In genomic region chr15:80850682-80851475, GRCm38 (mm10) we compare ENCODE assay signal across 12 mouse cellular contexts.
DNase-seq lines count a peak whose midpoint lies in the region; ATAC-seq and TF ChIP-seq lines count a peak whose summit lies in the region.
"Had no signal": no experiment of that assay in that cellular context is flagged by ENCODE, and none has a peak within 500 bp of the region (broad histone marks: within the 10 kb centered on the region; RNA-seq: fewer than 3 reads in every experiment).

No protein-coding gene starts in this region.

- no peaks in the 10 kb centered on the region for H3K27me3 ChIP-seq in heart, embryonic 15.5 days
- H3K27me3 ChIP-seq in stomach, embryonic 15.5 days (replicated peaks): no peaks in the 10 kb centered on the region
- H3K27me3 ChIP-seq in stomach, postnatal 0 days (ENCODE audit: control insufficient read depth, insufficient read depth, low read length): no peaks in the 10 kb centered on the region
- H3K27me3 ChIP-seq: embryonic facial prominence, embryonic 13.5 days had no signal

- TF ChIP-seq EP300 in stomach, postnatal 0 days (optimal IDR thresholded peaks at IDR 0.05): no peak

- H3K9ac ChIP-seq in heart, embryonic 15.5 days: no peak overlapping the region
- H3K9ac ChIP-seq in stomach, embryonic 15.5 days: no peak overlapping the region
- H3K9ac ChIP-seq in stomach, postnatal 0 days (ENCODE audit: low read length): no peak overlapping the region
- H3K9ac ChIP-seq: embryonic facial prominence, embryonic 13.5 days had no signal

- 41% methylated on average over 7 of the region's 7 CpGs for WGBS in heart, embryonic 15.5 days
- WGBS in stomach, embryonic 15.5 days: 72% methylated on average over 7 of the region's 7 CpGs
- 55% methylated on average over 7 of the region's 7 CpGs for WGBS in stomach, postnatal 0 days

- H3K4me2 ChIP-seq in heart, embryonic 15.5 days: no peak overlapping the region
- no peak overlapping the region for H3K4me2 ChIP-seq in stomach, embryonic 15.5 days
- H3K4me2 ChIP-seq in stomach, postnatal 0 days (replicated peaks; ENCODE audit: low read depth): no peak overlapping the region
- H3K4me2 ChIP-seq: embryonic facial prominence, embryonic 13.5 days; hindbrain, embryonic 14.5 days had no signal

- H3K4me3 ChIP-seq in heart, embryonic 15.5 days: no peak overlapping the region
- H3K4me3 ChIP-seq in stomach, embryonic 15.5 days (replicated peaks): no peak overlapping the region
- H3K4me3 ChIP-seq in stomach, postnatal 0 days (ENCODE audit: low read depth, low read length): no peak overlapping the region
- H3K4me3 ChIP-seq: embryonic facial prominence, embryonic 13.5 days had no signal

- intact Hi-C loops in heart, postnatal 25 days (cut with DNase I): loop anchor here (5.0 kb wide), 1 partner anchor 49 kb away; no protein-coding TSS in a partner anchor
- intact Hi-C loops in gastrocnemius, postnatal 36 days (cut with DNase I): loop anchor here (5.0 kb wide), 1 partner anchor 49 kb away; no protein-coding TSS in a partner anchor

- TF ChIP-seq CTCF in stomach, postnatal 0 days (IDR thresholded peaks at IDR 0.05; ENCODE audit: low read depth): no peak

- no peaks in the 10 kb centered on the region for H3K36me3 ChIP-seq in heart, embryonic 15.5 days
- H3K36me3 ChIP-seq in stomach, embryonic 15.5 days: peaks cover 3% of the 10 kb centered on the region; the same call in 1 of the 2 replicates
- H3K36me3 ChIP-seq in stomach, postnatal 0 days (ENCODE audit: control insufficient read depth, insufficient read depth, low read length): no peaks in the 10 kb centered on the region

- H3K27ac ChIP-seq in heart, embryonic 15.5 days: peak overlapping the region; percentile 13; the same call in 1 of the 2 replicates
- H3K27ac ChIP-seq in stomach, embryonic 15.5 days: 0 out of 2 replicates have a peak overlapping the region, but pooled peaks have one; percentile 31
- H3K27ac ChIP-seq in stomach, postnatal 0 days (replicated peaks): no peak overlapping the region

- no peaks in the 10 kb centered on the region for H3K9me3 ChIP-seq in heart, embryonic 15.5 days (replicated peaks)
- no peaks in the 10 kb centered on the region for H3K9me3 ChIP-seq in stomach, embryonic 15.5 days
- no peaks in the 10 kb centered on the region for H3K9me3 ChIP-seq in stomach, postnatal 0 days (ENCODE audit: control insufficient read depth, low read length)
- H3K9me3 ChIP-seq: embryonic facial prominence, embryonic 13.5 days had no signal

- peaks cover 33% of the 10 kb centered on the region for H3K4me1 ChIP-seq in heart, embryonic 15.5 days (replicated peaks)
- 0 out of 2 replicates have a peak, but pooled peaks cover 8% of the 10 kb centered on the region for H3K4me1 ChIP-seq in stomach, embryonic 15.5 days
- no peaks in the 10 kb centered on the region for H3K4me1 ChIP-seq in stomach, postnatal 0 days (replicated peaks; ENCODE audit: control insufficient read depth, insufficient read depth)

- ATAC-seq in cerebellum, adult (ENCODE audit: insufficient number of reproducible peaks, low FRiP score, low TSS enrichment): no peak
- ATAC-seq in heart, embryonic 15.5 days (replicated peaks; ENCODE audit: insufficient number of reproducible peaks, insufficient read depth, low FRiP score, low read depth): no peak
- ATAC-seq in stomach, embryonic 15.5 days (ENCODE audit: insufficient read depth, low FRiP score, low read depth): no peak
- ATAC-seq in stomach, postnatal 0 days (ENCODE audit: low FRiP score, low TSS enrichment): no peak

- DNase-seq in cerebellum, adult 11-12 months: peak; percentile 23
- DNase-seq in heart, postnatal 25 days (ENCODE audit: low spot score): no peak
- DNase-seq in stomach, postnatal 0 days (ENCODE audit: low spot score): no peak
- DNase-seq in gastrocnemius, postnatal 36 days: no peak
- no peak for DNase-seq in thymus, postnatal 14 days
- DNase-seq: adrenal gland, adult 8-10 months; kidney, adult 9 months had no signal
